Mouse (Mus musculus): ENCODE data around the gene Emc7. TPM values are rescaled to one million over a fixed set of nuclear protein-coding genes. Genes with fewer than 3 reads are reported as not detected.
"Not testable (repeated sequence)": the region's sequence is repeated elsewhere in the genome, so short reads cannot be mapped to it uniquely, and the experiment has no call there.

Gene Emc7
- polyA plus RNA-seq (2012; rRNA removed) (9.2 and 11.7 TPM in 2 replicates), polyA plus RNA-seq (2014; fragmentation: Nextera tagmentation; extraction: Ambion mirVana) (18.3 and 18.4 TPM in 2 replicates)

DNA sequence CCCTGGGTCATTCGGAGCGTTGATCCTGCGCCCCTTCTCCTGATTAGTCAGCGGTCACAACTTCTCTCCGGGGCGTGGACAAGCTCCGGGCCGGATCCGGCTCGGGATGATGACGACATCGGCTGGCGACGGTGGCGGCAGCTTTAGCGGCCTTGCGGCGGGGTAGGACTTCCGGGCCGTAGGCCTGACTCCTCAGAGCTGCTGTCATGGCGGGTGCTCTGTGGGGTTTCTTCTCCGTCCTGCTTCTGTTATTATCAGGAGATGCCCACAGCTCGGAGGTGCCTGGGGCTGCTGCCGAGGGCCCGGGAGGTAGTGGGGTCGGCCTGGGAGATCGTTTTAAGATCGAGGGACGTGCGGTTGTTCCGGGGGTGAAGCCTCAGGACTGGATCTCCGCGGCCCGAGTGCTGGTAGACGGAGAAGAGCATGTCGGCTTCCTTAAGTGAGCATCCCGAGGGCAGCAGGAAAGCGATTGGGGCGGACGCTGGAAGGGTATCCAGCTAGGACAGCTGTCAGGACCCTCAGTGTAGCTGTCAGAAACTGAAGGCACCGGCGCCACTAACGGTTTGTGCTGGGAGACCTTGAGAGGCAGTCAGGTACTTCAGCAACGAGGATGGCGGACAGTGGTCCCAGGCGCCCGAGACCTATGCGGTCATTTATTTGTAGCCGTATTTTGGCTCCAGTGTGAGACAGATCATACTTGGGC lies at the start of gene Emc7:
Gene Emc7, plus strand, starts transcription at position 136 of the 703 bp plus-strand sequence.
- peak within 1 kb of the TSS; percentile 89 for H3K4me3 ChIP-seq (replicated peaks; ENCODE audit: low read length)
- peak within 1 kb of the TSS; percentile 88 for H3K9ac ChIP-seq (ENCODE audit: low read depth, low read length, severe bottlenecking)
- TF ChIP-seq POLR2A (IDR thresholded peaks at IDR 0.05; ENCODE audit: borderline replicate concordance, extremely low read depth, insufficient read depth, insufficient read length) = peak; percentile 72; the same call in 1 of the 2 replicates
- H3K27me3 ChIP-seq (ENCODE audit: control insufficient read depth, insufficient read depth, low read length) = no peaks in the 10 kb centered on the region
- peak within 1 kb of the TSS; percentile 68 for H3K27ac ChIP-seq (replicated peaks; ENCODE audit: low read depth, low read length)
- no peaks in the 10 kb centered on the region for H3K9me3 ChIP-seq (ENCODE audit: control insufficient read depth, low read length)
- peaks cover 4% of the 10 kb centered on the region; the same call in 1 of the 2 replicates for H3K4me1 ChIP-seq (ENCODE audit: control insufficient read depth, insufficient read depth, low read length)
- peak within 1 kb of the TSS; percentile 78 for H3K4me2 ChIP-seq (replicated peaks; ENCODE audit: low read depth, low read length, severe bottlenecking)
- ATAC-seq (ENCODE audit: low FRiP score, low read depth) (peak; percentile 98), DNase-seq (ENCODE audit: low spot score) (peak; percentile 96)
- H3K36me3 ChIP-seq (ENCODE audit: control insufficient read depth, insufficient read depth, low read length) = no peaks in the 10 kb centered on the region; the same call in 1 of the 2 replicates
- 3% methylated on average over 47 of the region's 49 CpGs for WGBS

DNA sequence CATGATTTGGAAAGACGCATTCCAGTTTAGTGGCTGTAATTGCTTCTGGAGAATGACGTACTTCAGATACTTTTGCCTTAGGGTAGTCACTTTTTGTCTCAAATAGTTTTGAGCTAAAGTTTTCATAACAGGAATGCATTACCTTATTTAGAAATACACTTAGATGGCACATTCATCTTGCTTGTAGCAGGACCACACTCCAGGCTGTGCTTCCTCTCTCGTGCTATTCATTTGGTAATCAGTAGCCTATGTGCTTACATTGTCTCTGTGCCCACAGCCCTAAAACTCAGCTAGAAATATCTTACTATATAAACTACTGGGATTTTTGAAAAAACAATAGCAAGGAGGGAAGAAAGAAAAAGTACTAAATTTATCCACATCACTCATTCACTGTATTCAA lies 47.8 kb upstream of the Emc7 start:
- WGBS = 80% methylated on average over 3 of the region's 3 CpGs
- no peak overlapping the region for H3K4me3 ChIP-seq (replicated peaks; ENCODE audit: low read length)

DNA sequence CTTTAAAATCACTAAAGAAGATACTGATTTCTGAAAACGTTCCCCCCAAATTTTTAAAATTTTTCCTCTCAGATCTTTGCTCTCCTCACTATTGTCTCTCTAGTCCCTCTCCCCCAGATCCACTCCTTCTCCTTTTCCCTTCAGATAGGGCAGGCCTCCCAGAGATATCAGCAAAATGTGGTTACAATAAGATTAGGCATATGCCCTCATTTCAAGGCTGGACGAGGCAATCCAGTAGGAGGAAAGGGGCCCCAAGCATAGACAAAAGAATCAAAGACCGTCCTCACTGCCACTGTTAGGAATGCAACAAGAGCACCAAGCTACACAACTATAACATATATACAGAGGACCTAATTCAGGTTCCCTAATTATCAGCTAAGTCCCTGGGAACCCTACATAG lies 29.5 kb upstream of the Emc7 start:
- Histone ChIP-seq H3K9me3 (ENCODE audit: control insufficient read depth, low read length) (no peaks in the 10 kb centered on the region), H3K27ac (replicated peaks; ENCODE audit: low read depth, low read length) (no peak overlapping the region), H3K4me2 (replicated peaks; ENCODE audit: low read depth, low read length, severe bottlenecking) (no peak overlapping the region), H3K4me3 (replicated peaks; ENCODE audit: low read length) (no peak overlapping the region), H3K9ac (ENCODE audit: low read depth, low read length, severe bottlenecking) (no peak overlapping the region), H3K4me1 (ENCODE audit: control insufficient read depth, insufficient read depth, low read length) (no peaks in the 10 kb centered on the region), H3K27me3 (ENCODE audit: control insufficient read depth, insufficient read depth, low read length) (no peaks in the 10 kb centered on the region), H3K36me3 (ENCODE audit: control insufficient read depth, insufficient read depth, low read length) (no peaks in the 10 kb centered on the region)
- DNase-seq (ENCODE audit: low spot score) = no peak
- no peak for ATAC-seq (ENCODE audit: low FRiP score, low read depth)
- 75% methylated on average over 3 of the region's 3 CpGs for WGBS
- no peak for TF ChIP-seq POLR2A (IDR thresholded peaks at IDR 0.05; ENCODE audit: borderline replicate concordance, extremely low read depth, insufficient read depth, insufficient read length)

More for the DNA sequence above, 47.8 kb upstream of the Emc7 start:
- Histone ChIP-seq H3K27me3 (ENCODE audit: control insufficient read depth, insufficient read depth, low read length) (no peaks in the 10 kb centered on the region), H3K4me2 (replicated peaks; ENCODE audit: low read depth, low read length, severe bottlenecking) (no peak overlapping the region), H3K9ac (ENCODE audit: low read depth, low read length, severe bottlenecking) (no peak overlapping the region), H3K27ac (replicated peaks; ENCODE audit: low read depth, low read length) (no peak overlapping the region), H3K4me1 (ENCODE audit: control insufficient read depth, insufficient read depth, low read length) (no peaks in the 10 kb centered on the region), H3K9me3 (ENCODE audit: control insufficient read depth, low read length) (no peaks in the 10 kb centered on the region), H3K36me3 (ENCODE audit: control insufficient read depth, insufficient read depth, low read length) (peaks cover 38% of the 10 kb centered on the region)
- ATAC-seq (ENCODE audit: low FRiP score, low read depth) (no peak), DNase-seq (ENCODE audit: low spot score) (no peak)
- TF ChIP-seq POLR2A (IDR thresholded peaks at IDR 0.05; ENCODE audit: borderline replicate concordance, extremely low read depth, insufficient read depth, insufficient read length) = no peak

DNA sequence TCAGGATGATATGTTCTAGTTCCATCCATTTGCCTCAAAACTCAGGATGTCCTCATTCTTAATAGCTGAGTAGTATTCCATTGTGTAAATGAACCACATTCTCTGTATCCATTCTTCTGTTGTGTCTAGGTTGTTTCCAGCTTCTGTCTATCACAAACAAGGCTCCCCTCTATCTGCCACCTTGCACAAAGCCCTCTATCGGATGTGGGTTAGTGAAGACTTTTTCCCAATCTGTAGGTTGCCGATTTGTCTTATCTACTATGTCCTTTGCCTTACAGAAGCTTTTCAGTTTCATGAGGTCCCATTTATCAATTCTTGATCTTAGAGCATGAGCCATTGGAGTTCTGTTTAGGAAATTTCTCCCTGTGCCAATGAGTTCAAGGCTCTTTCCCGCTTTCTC lies 26.3 kb upstream of the Emc7 start:
- not testable (repeated sequence) for H3K4me1 ChIP-seq (ENCODE audit: control insufficient read depth, insufficient read depth, low read length); H3K9me3 ChIP-seq (ENCODE audit: control insufficient read depth, low read length); H3K27me3 ChIP-seq (ENCODE audit: control insufficient read depth, insufficient read depth, low read length); H3K4me3 ChIP-seq (replicated peaks; ENCODE audit: low read length); DNase-seq (ENCODE audit: low spot score); H3K4me2 ChIP-seq (replicated peaks; ENCODE audit: low read depth, low read length, severe bottlenecking); H3K27ac ChIP-seq (replicated peaks; ENCODE audit: low read depth, low read length); ATAC-seq (ENCODE audit: low FRiP score, low read depth); H3K36me3 ChIP-seq (ENCODE audit: control insufficient read depth, insufficient read depth, low read length); H3K9ac ChIP-seq (ENCODE audit: low read depth, low read length, severe bottlenecking)
- WGBS = 85% methylated on average over 3 of the region's 3 CpGs

DNA sequence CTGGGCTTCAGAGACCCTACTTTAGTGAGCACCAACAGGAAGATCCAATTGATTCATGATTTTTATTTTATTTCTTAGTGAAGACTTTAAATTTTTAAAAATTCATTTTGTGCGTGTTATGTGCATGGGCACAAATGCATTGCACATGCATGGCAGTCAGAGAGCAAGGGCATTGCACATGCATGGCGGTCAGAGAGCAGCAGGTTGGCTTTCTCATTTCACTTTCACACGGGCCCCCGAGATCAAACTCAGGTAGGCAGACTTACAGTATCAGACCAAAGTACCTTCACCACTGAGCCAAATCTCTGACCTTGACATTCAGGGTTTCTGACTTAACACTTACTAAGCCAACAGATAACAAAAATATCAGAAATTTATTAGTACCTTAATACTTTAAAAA lies 25.1 kb upstream of the Emc7 start:
- Histone ChIP-seq H3K27me3 (ENCODE audit: control insufficient read depth, insufficient read depth, low read length) (no peaks in the 10 kb centered on the region), H3K9me3 (ENCODE audit: control insufficient read depth, low read length) (no peaks in the 10 kb centered on the region), H3K4me1 (ENCODE audit: control insufficient read depth, insufficient read depth, low read length) (no peaks in the 10 kb centered on the region), H3K4me2 (replicated peaks; ENCODE audit: low read depth, low read length, severe bottlenecking) (no peak overlapping the region), H3K36me3 (ENCODE audit: control insufficient read depth, insufficient read depth, low read length) (no peaks in the 10 kb centered on the region), H3K27ac (replicated peaks; ENCODE audit: low read depth, low read length) (no peak overlapping the region), H3K9ac (ENCODE audit: low read depth, low read length, severe bottlenecking) (no peak overlapping the region), H3K4me3 (replicated peaks; ENCODE audit: low read length) (no peak overlapping the region)
- 91% methylated on average over 4 of the region's 4 CpGs for WGBS
- ATAC-seq (ENCODE audit: low FRiP score, low read depth) = no peak
- DNase-seq (ENCODE audit: low spot score) = no peak
- no peak for TF ChIP-seq POLR2A (IDR thresholded peaks at IDR 0.05; ENCODE audit: borderline replicate concordance, extremely low read depth, insufficient read depth, insufficient read length)
